In the genomic region with DNA sequence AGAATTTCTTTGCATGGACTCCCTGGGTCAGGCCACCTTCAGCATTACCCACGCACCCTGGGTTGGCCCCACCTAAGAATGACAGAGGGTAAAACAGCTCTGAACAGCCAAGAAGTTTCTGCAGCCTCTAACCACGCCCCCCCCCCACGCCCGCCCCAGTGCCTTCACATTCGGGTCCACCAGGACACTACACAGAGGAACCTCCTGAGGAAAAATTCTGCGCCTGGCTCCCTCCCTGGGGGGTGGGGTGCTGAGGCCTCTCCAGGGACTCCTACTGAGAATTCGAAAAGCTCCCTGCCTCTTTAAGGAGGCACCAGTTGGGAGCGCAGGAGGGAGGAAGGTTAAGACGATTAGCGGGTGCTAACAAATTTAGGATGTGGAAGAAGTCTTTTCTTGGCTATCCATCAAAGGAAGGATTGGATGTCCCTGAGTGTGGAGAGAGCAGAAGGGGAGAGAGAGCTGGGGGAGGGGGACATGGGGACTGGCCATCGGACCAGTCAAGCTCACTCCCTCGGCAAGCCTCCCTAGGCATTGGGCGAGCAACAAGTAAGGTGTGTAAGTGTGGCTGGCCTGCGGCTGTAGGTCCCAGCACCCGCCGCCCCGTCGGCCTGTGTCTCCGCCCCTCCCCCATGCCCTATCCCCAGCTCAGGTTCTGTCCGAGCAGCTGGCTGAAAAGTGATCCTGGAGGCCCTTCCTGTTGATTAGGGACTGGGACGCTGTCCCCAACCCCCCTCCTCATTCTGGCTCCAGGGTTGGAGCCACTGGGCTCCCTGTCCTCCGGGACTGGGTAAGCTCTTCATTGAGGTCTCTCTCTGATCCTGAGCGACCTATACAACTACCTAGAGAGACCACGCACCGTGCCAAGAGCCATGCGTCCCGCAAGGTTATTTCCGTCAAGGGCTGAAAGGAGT, we compare ENCODE assay signal across 8 mouse cellular contexts. TPM values are rescaled to one million over a fixed set of nuclear protein-coding genes. Genes with fewer than 3 reads are reported as not detected.
DNase-seq lines count a peak whose midpoint lies in the region; ATAC-seq lines count a peak whose summit lies in the region.

No protein-coding gene starts in this region.

- H3K4me1 ChIP-seq in embryonic facial prominence, embryonic 13.5 days, result peaks cover 30% of the 10 kb centered on the region
- H3K4me1 ChIP-seq in hindbrain, embryonic 15.5 days (replicated peaks), result peaks cover 17% of the 10 kb centered on the region
- H3K4me1 ChIP-seq in midbrain, embryonic 13.5 days (replicated peaks), result peaks cover 16% of the 10 kb centered on the region

- peak overlapping the region; percentile 56 for H3K4me2 ChIP-seq in embryonic facial prominence, embryonic 13.5 days
- H3K4me2 ChIP-seq in hindbrain, embryonic 15.5 days, result peak overlapping the region; percentile 45
- peak overlapping the region; percentile 48 for H3K4me2 ChIP-seq in midbrain, embryonic 13.5 days (replicated peaks)

- intact Hi-C loops in left cerebral cortex, postnatal 36 days (cut with DNase I), result no loop called here

- peaks cover 18% of the 10 kb centered on the region for H3K27me3 ChIP-seq in embryonic facial prominence, embryonic 13.5 days
- peaks cover 20% of the 10 kb centered on the region; the same call in 1 of the 2 replicates for H3K27me3 ChIP-seq in hindbrain, embryonic 15.5 days
- H3K27me3 ChIP-seq in midbrain, embryonic 13.5 days, result peaks cover 32% of the 10 kb centered on the region

- H3K4me3 ChIP-seq in embryonic facial prominence, embryonic 13.5 days, result peak overlapping the region; percentile 15
- H3K4me3 ChIP-seq in hindbrain, embryonic 15.5 days, result no peak overlapping the region
- H3K4me3 ChIP-seq in midbrain, embryonic 13.5 days (replicated peaks), result peak overlapping the region; percentile 10; the same call in 1 of the 2 replicates

- no peak overlapping the region for H3K27ac ChIP-seq in embryonic facial prominence, embryonic 13.5 days
- no peak overlapping the region for H3K27ac ChIP-seq in hindbrain, embryonic 15.5 days (replicated peaks)
- no peak overlapping the region for H3K27ac ChIP-seq in midbrain, embryonic 13.5 days

- peak; percentile 37 to 39 for DNase-seq in cerebellum, postnatal 10 days
- DNase-seq in cerebellum, adult 11 months, result no peak
- no peak for DNase-seq in cerebellum, adult 8-10 months
- DNase-seq in left cerebral cortex, postnatal 36 days (ENCODE audit: low spot score in 2 of 2), result no peak

- peak overlapping the region; percentile 58 for H3K9ac ChIP-seq in embryonic facial prominence, embryonic 13.5 days
- H3K9ac ChIP-seq in hindbrain, embryonic 15.5 days, result no peak overlapping the region
- 0 out of 2 replicates have a peak overlapping the region, but pooled peaks have one; percentile 8 for H3K9ac ChIP-seq in midbrain, embryonic 13.5 days (replicated peaks)

- under 1% methylated on average over 28 of the region's 28 CpGs for WGBS in embryonic facial prominence, embryonic 13.5 days
- WGBS in hindbrain, embryonic 15.5 days, result 3% methylated on average over 28 of the region's 28 CpGs
- 2% methylated on average over 28 of the region's 28 CpGs for WGBS in midbrain, embryonic 13.5 days

- ATAC-seq in embryonic facial prominence, embryonic 13.5 days (ENCODE audit: insufficient number of reproducible peaks, insufficient read depth, low FRiP score, low TSS enrichment, low read depth), result no peak; the same call in 1 of the 2 replicates
- ATAC-seq in hindbrain, embryonic 15.5 days (ENCODE audit: low FRiP score, low read depth), result no peak
- ATAC-seq in midbrain, embryonic 13.5 days, result peak; percentile 50; the same call in 1 of the 2 replicates
- no peak for ATAC-seq in granulocyte monocyte progenitor cell, adult 5-6 weeks (replicated peaks; ENCODE audit: poor library complexity, severe bottlenecking)

- H3K9me3 ChIP-seq in embryonic facial prominence, embryonic 13.5 days, result no peaks in the 10 kb centered on the region
- H3K9me3 ChIP-seq in hindbrain, embryonic 15.5 days, result no peaks in the 10 kb centered on the region
- H3K9me3 ChIP-seq in midbrain, embryonic 13.5 days, result no peaks in the 10 kb centered on the region

- no peaks in the 10 kb centered on the region for H3K36me3 ChIP-seq in embryonic facial prominence, embryonic 13.5 days
- H3K36me3 ChIP-seq in hindbrain, embryonic 15.5 days, result no peaks in the 10 kb centered on the region
- H3K36me3 ChIP-seq in midbrain, embryonic 13.5 days, result no peaks in the 10 kb centered on the region

RNA-seq across cellular contexts. Expression of a gene that starts 42.4 kb away (rescaled TPM):
- polyA plus RNA-seq in embryonic facial prominence, embryonic 13.5 days (2015; fragmentation: Nextera tagmentation; extraction: Ambion mirVana), result 6.4 and 11.4 TPM in 2 replicates
- polyA plus RNA-seq in hindbrain, embryonic 15.5 days (2015; fragmentation: Nextera tagmentation; extraction: Ambion mirVana), result 2.5 and 3.1 TPM in 2 replicates
- 1.1 and 1.2 TPM in 2 replicates for polyA plus RNA-seq in midbrain, embryonic 13.5 days (2015; fragmentation: Nextera tagmentation; extraction: Ambion mirVana)
- not detected in 2 replicates for total RNA-seq in granulocyte monocyte progenitor cell, adult 5-6 weeks (2014; fragmentation: Nextera tagmentation)
- not detected in 2 replicates for total RNA-seq in granulocyte monocyte progenitor cell, adult 5-6 weeks (2017)
- 1 to 10 TPM in 1 of 2 experiments, under 1 TPM in 1; 0.88 to 1.2 TPM for total RNA-seq in left cerebral cortex, postnatal 36 days (2021)

Comparison
In these comparisons a context has a peak if more than half of its experiments do, and no peak if none do; other contexts are left out.
1. DNase-seq: peak in cerebellum, postnatal 10 days (2 of 2); none in cerebellum, adult 11 months (single experiment), cerebellum, adult 8-10 months (single experiment) and left cerebral cortex, postnatal 36 days (0 of 2).
2. Peak in every context shown above with its lines, with median percentiles within 50 percentile points of each other: H3K4me2 ChIP-seq.